Mouse (Mus musculus) left cerebral cortex, adult 8-10 months (tissue): ENCODE data around the gene Mrgpra2b. TPM values are rescaled to one million over a fixed set of nuclear protein-coding genes. Genes with fewer than 3 reads are reported as not detected.
"Not testable (repeated sequence)": the region's sequence is repeated elsewhere in the genome, so short reads cannot be mapped to it uniquely, and the experiment has no call there.

Experiments
- DNase-seq, 2 experiments: peaks; one replicate each; pipeline ENCODE4 v3.0.0; 2022; ENCODE audit warnings: low spot score in 2 of 2
- total RNA-seq, 4 experiments: library from RNA; stranded (reverse); gene quantifications; 2 replicates each; pipeline ENCODE4 v1.2.4; 2022

Gene Mrgpra2b
- not detected for total RNA-seq

GRCm38 (mm10) chr7:47528762-47529161, at the start of gene Mrgpra2b:
Mrgpra2b (minus strand) TSS chr7:47528862.
- DNase-seq, result no peak

GRCm38 (mm10) chr7:47516379-47516778, 12.3 kb downstream of the Mrgpra2b start:
- no peak for DNase-seq

- DNase-seq, result no peak
These were observed 13.6 kb downstream of the Mrgpra2b start for GRCm38 (mm10) chr7:47515050-47515449.

GRCm38 (mm10) chr7:47502953-47503352, 25.7 kb downstream of the Mrgpra2b start:
- no peak for DNase-seq

GRCm38 (mm10) chr7:47491266-47491665, 37.4 kb downstream of the Mrgpra2b start:
- not testable (repeated sequence) for DNase-seq

- not testable (repeated sequence) for DNase-seq
These were observed 39.2 kb downstream of the Mrgpra2b start for GRCm38 (mm10) chr7:47489438-47489837.

- not testable (repeated sequence) for DNase-seq
These were observed 45.5 kb downstream of the Mrgpra2b start for GRCm38 (mm10) chr7:47483181-47483580.

- DNase-seq, result not testable (repeated sequence)
These were observed 54.8 kb downstream of the Mrgpra2b start for GRCm38 (mm10) chr7:47473904-47474303.

GRCm38 (mm10) chr7:47465278-47465981, 63.2 kb downstream of the Mrgpra2b start:
- not testable (repeated sequence) for DNase-seq

- not testable (repeated sequence) for DNase-seq
These were observed 76.6 kb downstream of the Mrgpra2b start, which contains the start of gene Mrgpra2a for GRCm38 (mm10) chr7:47452015-47452414. Mrgpra2a (minus strand) TSS chr7:47452139.

- DNase-seq, result not testable (repeated sequence)
These were observed 82.9 kb downstream of the Mrgpra2b start for GRCm38 (mm10) chr7:47445729-47446128.

- DNase-seq, result not testable (repeated sequence)
These were observed 92.2 kb downstream of the Mrgpra2b start for GRCm38 (mm10) chr7:47436463-47436862.

- DNase-seq, result not testable (repeated sequence)
These were observed 100.7 kb downstream of the Mrgpra2b start for GRCm38 (mm10) chr7:47427815-47428508.

Other genes with a start within 250 kb of the Mrgpra2b start
- gene Mrgpra1, start 174.6 kb downstream of the Mrgpra2b start, total RNA-seq, result not detected
- not detected for gene Mrgpra2a, start 76.7 kb downstream of the Mrgpra2b start, total RNA-seq
- not detected for gene Mrgpra3, start 72.5 kb upstream of the Mrgpra2b start, total RNA-seq